Mouse (Mus musculus) megakaryocyte, embryonic 14.5 days (primary cell): ENCODE data around the gene Zfp605.

ENCODE experiments used
- FLI1 ChIP-seq: IDR thresholded peaks from 2 replicates; pipeline ENCODE4 v1.6.1; 2012; ENCODE audit warnings: low read length, inconsistent platforms, mixed read lengths
- GATA1 ChIP-seq: IDR thresholded peaks from 3 replicates; pipeline ENCODE4 v1.6.1; 2012; ENCODE audit warnings: mixed read lengths, low read length, inconsistent platforms, borderline replicate concordance

GRCm38 (mm10) chr5:110177021-110177420 is 67.1 kb downstream of the Zfp605 start:
- no peak for TF ChIP-seq GATA1
- TF ChIP-seq FLI1, result no peak
